Mouse (Mus musculus): ENCODE measurements around the gene Cdiptos. TPM values are rescaled to one million over a fixed set of nuclear protein-coding genes. Genes with fewer than 3 reads are reported as not detected.

Gene Cdiptos
- polyA plus RNA-seq, 1 experiment from 2014 or later, result 0.92 TPM

DNA sequence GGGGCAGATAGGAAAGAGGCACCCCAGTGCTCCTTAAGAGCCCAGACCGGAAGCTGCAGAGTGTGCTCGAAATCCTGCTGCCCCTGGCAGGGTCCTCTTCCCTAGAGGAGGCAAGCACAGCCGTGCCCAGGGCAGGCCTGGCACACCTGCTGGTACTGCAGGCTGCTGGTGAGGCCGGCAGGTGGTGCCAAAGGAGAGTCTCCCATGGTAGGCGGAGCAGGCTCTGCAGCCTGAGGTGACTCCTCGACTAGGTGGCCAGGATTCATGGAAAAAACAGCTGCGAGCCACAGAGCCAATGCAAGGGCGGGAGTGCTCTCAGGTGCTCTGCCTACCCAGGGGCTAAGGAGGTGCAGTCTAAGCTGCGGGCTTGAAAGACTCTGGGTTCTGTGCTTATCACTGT, 10.4 kb upstream of the Cdiptos start:
- ATAC-seq (ENCODE audit: low FRiP score), result no peak
- H3K4me2 ChIP-seq (replicated peaks), result no peak overlapping the region
- H3K27ac ChIP-seq, result no peak overlapping the region
- no peaks in the 10 kb centered on the region for H3K4me1 ChIP-seq
- 42% methylated on average over 9 of the region's 9 CpGs for WGBS
- no peaks in the 10 kb centered on the region for H3K9me3 ChIP-seq (replicated peaks)
- H3K36me3 ChIP-seq, result peaks cover under 1% of the 10 kb centered on the region; the same call in 1 of the 2 replicates
- no peaks in the 10 kb centered on the region for H3K27me3 ChIP-seq
- H3K9ac ChIP-seq, result no peak overlapping the region
- no peak overlapping the region for H3K4me3 ChIP-seq

DNA sequence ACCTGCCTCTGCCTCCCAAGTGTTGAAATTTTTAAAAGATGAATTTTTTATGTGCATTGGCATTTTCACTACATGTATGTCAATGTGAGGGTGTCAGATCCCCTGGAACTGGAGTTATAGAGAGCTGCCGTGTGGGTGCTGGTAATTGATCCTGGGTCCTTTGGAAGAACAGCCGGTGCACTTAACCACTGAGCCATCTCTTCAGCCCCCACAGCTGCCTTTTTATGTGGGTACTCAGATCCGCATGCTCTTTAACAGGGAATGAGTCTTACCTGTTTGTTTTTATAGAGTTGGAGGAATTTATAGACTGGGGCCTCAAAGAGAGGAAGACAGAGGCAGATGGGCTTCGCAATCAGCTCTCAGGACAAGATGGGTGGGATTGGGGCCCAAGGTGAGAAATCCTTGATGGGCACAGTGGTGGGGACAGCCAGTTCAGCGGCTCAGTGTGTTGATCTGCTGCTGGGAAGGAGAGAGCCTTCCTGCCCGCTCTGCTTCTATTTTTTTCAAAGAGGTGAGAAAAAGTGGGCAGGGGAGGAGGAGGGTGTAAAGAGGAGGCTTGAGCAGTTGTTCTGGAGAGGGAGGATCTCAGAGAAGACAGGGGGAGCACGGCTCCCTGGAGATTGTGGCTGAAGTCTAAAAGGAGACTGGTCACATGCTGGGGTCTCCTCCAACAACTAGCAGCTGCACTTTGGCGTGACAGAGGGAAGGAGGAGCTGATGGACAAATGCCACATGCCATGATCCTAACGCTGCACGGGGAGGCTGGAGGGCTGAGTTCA, 9.0 kb upstream of the Cdiptos start:
- 59% methylated on average over 10 of the region's 10 CpGs for WGBS
- H3K9ac ChIP-seq, result no peak overlapping the region
- H3K27me3 ChIP-seq, result no peaks in the 10 kb centered on the region
- H3K4me1 ChIP-seq, result no peaks in the 10 kb centered on the region
- H3K4me3 ChIP-seq, result no peak overlapping the region
- peaks cover 13% of the 10 kb centered on the region for H3K36me3 ChIP-seq
- no peak for ATAC-seq (ENCODE audit: low FRiP score)
- no peak overlapping the region for H3K4me2 ChIP-seq (replicated peaks)
- no peaks in the 10 kb centered on the region for H3K9me3 ChIP-seq (replicated peaks)
- no peak overlapping the region for H3K27ac ChIP-seq

DNA sequence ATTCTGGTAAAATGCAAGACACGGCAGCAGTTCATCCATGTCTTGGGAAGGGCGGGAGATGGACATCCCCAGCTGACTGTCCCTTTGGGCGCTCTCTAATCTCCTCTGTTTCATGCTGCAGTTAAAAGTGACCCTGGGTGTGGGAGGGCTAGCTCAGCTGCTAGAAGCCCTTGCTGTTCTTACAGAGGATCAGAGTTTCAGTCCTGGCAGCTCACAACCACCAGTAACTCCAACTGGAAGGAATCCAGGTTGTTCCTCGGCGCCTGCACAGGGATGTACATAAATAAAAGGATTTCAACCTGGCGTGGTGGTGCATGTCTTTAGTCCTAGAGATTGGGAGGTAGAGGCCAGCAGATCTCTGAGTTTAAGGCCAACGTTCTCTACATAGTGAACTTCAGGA, 7.2 kb upstream of the Cdiptos start:
- Histone ChIP-seq H3K4me2 (replicated peaks) (no peak overlapping the region), H3K4me1 (0 out of 2 replicates have a peak, but pooled peaks cover 2% of the 10 kb centered on the region), H3K4me3 (no peak overlapping the region), H3K9ac (no peak overlapping the region), H3K9me3 (replicated peaks) (no peaks in the 10 kb centered on the region), H3K27me3 (no peaks in the 10 kb centered on the region), H3K27ac (no peak overlapping the region), H3K36me3 (peaks cover 30% of the 10 kb centered on the region)
- 86% methylated on average over 7 of the region's 7 CpGs for WGBS
- ATAC-seq (ENCODE audit: low FRiP score), result no peak

DNA sequence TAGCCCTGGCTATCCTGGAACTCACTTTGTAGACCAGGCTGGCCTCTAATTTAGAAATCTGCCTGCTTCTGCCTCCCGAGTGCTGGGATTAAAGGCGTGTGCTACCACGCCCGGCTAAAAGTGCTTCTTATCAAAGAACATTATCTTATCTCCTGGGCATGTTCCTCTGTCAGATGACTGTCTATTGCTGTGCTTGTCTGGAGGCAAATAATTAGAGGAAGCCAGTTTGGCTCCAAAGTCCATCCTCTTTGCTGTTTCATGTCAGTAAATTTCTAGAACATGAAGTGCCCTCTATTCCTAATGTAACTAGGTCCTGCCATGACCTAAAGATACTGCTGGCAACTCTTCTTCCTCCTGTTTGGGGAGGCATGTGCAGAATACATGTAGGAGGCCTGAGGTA, 6.2 kb upstream of the Cdiptos start:
- no peak overlapping the region for H3K4me3 ChIP-seq
- ATAC-seq (ENCODE audit: low FRiP score), result no peak
- no peaks in the 10 kb centered on the region for H3K27me3 ChIP-seq
- 96% methylated on average over 4 of the region's 4 CpGs for WGBS
- H3K4me1 ChIP-seq, result peaks cover 7% of the 10 kb centered on the region
- no peak overlapping the region for H3K9ac ChIP-seq
- peaks cover 32% of the 10 kb centered on the region for H3K36me3 ChIP-seq
- no peaks in the 10 kb centered on the region for H3K9me3 ChIP-seq (replicated peaks)
- H3K27ac ChIP-seq, result no peak overlapping the region
- no peak overlapping the region for H3K4me2 ChIP-seq (replicated peaks)

DNA sequence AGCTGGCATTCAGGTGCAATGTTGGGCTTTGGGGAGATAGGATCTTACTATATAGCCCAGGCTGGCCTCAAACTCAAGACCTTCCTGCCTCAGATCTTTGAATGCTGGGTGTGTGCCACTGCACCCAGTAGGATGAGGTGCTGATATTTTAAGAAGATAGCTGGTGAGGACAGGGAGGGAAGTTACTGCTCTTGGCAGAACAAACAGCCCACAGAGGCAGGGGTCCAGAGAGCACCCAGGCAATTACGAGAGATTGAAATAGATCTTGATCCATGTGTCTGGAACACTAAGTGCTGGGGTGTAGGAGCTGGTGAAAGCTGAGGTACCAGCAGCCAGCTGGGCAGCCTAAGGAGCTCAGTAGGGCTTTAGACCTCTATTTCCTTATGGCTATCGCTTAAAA, 5.7 kb upstream of the Cdiptos start:
- H3K27me3 ChIP-seq, result no peaks in the 10 kb centered on the region
- H3K4me3 ChIP-seq, result no peak overlapping the region
- H3K27ac ChIP-seq, result no peak overlapping the region
- no peak overlapping the region for H3K9ac ChIP-seq
- peaks cover 32% of the 10 kb centered on the region for H3K36me3 ChIP-seq
- 96% methylated on average over 2 of the region's 2 CpGs for WGBS
- H3K9me3 ChIP-seq (replicated peaks), result no peaks in the 10 kb centered on the region
- no peak overlapping the region for H3K4me2 ChIP-seq (replicated peaks)
- ATAC-seq (ENCODE audit: low FRiP score), result no peak
- H3K4me1 ChIP-seq, result peaks cover 10% of the 10 kb centered on the region

DNA sequence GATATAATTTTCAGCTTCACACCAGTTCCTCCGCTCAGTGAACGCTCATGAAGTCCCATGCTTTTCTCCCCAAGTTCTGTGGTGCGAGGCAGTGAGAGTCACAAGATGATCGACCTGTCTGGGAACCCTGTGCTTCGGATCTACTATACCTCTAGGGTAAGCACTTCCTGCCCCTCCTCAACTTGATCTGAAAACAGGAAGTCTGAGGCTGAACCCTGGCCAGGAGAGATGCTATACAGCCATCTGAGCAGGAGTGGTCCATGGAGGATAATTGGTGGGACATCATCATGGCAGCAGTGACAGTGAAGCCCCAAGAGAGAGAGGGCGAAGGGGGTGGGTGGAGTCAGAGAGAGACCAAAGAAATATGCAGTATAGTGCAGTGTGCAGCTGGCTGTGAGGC, 2.9 kb upstream of the Cdiptos start:
- Histone ChIP-seq H3K4me2 (replicated peaks) (no peak overlapping the region), H3K4me3 (no peak overlapping the region), H3K27me3 (no peaks in the 10 kb centered on the region), H3K4me1 (peaks cover 14% of the 10 kb centered on the region), H3K9ac (no peak overlapping the region), H3K36me3 (peaks cover 32% of the 10 kb centered on the region), H3K27ac (no peak overlapping the region), H3K9me3 (replicated peaks) (no peaks in the 10 kb centered on the region)
- no peak for ATAC-seq (ENCODE audit: low FRiP score)
- WGBS, result 92% methylated on average over 6 of the region's 6 CpGs

DNA sequence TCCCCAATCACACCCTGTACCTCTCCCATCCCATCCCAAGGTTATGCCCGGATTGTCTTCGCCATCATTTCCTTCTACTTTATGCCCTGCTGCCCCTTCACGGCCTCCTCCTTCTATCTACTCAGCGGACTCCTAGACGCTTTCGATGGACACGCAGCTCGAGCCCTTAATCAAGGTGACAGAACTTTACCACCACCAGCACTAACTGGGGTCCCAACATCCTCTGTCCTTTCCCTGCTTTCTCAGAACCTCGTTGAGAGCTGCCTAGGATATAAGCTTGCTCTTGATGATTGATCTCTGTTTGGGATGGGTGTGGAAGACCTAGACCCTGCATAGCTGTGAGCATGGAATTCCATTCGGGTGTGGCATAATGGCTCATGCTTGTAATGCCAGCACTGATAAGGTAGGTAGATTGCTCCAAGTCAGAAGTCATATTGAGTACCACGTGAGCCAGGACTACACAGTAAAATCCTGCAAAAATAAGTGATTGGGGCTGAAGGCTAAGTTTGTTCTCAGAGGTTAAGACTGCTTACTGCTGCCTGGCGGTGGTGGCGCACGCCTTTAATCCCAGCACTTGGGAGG, 1.1 kb upstream of the Cdiptos start:
- Histone ChIP-seq H3K4me1 (peaks cover 14% of the 10 kb centered on the region), H3K4me3 (peak overlapping the region; percentile 79), H3K9me3 (replicated peaks) (no peaks in the 10 kb centered on the region), H3K27ac (peak overlapping the region; percentile 96), H3K27me3 (no peaks in the 10 kb centered on the region), H3K36me3 (peaks cover 34% of the 10 kb centered on the region), H3K4me2 (replicated peaks) (peak overlapping the region; percentile 89), H3K9ac (peak overlapping the region; percentile 92)
- WGBS, result 26% methylated on average over 14 of the region's 14 CpGs
- 0 out of 2 replicates have a peak, but pooled peaks have one; percentile 9 for ATAC-seq (ENCODE audit: low FRiP score)

DNA sequence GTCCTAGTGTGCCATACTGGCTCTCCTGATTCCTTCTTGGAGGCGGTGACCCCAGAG, 177 bp downstream of the Cdiptos start, which contains the start of gene Cdipt:
TSS of gene Cdipt (plus strand) at position 22 of the 57 bp plus-strand sequence.
- WGBS, result 4% methylated on average over 1 of the region's 1 CpGs
- Histone ChIP-seq H3K4me2 (replicated peaks) (peak within 1 kb of the TSS; percentile 89), H3K9me3 (replicated peaks) (no peaks in the 10 kb centered on the region), H3K4me1 (peaks cover 14% of the 10 kb centered on the region), H3K27ac (peak within 1 kb of the TSS; percentile 96), H3K4me3 (peak within 1 kb of the TSS; percentile 79), H3K36me3 (peaks cover 39% of the 10 kb centered on the region), H3K9ac (peak within 1 kb of the TSS; percentile 92), H3K27me3 (no peaks in the 10 kb centered on the region)
- ATAC-seq (ENCODE audit: low FRiP score), result no peak

DNA sequence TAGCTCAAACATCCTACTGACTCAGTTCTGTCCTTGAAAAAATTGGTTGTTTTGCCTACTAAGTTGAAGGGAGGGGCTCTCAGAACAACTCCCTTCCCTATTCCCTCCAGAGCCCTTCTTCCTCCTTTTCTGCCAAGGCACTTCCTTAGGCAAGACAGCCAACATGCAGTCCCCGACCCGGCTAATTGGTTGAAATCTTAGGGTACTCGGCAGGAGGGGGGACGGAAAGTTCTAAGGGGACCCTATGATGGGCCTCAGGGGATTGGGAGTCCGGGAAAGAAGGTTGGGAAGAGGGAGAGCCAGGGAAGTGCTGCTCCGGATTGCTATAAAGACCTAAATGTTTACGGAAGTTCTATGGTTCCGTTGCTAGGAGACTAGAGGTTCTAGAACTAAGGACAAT, 405 bp downstream of the Cdiptos start:
- no peak; the same call in 1 of the 2 replicates for ATAC-seq (ENCODE audit: low FRiP score)
- H3K4me1 ChIP-seq, result peaks cover 14% of the 10 kb centered on the region
- peak overlapping the region; percentile 89 for H3K4me2 ChIP-seq (replicated peaks)
- H3K4me3 ChIP-seq, result peak overlapping the region; percentile 79
- peak overlapping the region; percentile 96; the same call in 1 of the 2 replicates for H3K27ac ChIP-seq
- peaks cover 39% of the 10 kb centered on the region for H3K36me3 ChIP-seq
- H3K27me3 ChIP-seq, result no peaks in the 10 kb centered on the region
- whole genome bisulfite sequencing, result 9% methylated on average over 8 of the region's 8 CpGs
- peak overlapping the region; percentile 33; the same call in 1 of the 2 replicates for H3K9ac ChIP-seq
- H3K9me3 ChIP-seq (replicated peaks), result no peaks in the 10 kb centered on the region

DNA sequence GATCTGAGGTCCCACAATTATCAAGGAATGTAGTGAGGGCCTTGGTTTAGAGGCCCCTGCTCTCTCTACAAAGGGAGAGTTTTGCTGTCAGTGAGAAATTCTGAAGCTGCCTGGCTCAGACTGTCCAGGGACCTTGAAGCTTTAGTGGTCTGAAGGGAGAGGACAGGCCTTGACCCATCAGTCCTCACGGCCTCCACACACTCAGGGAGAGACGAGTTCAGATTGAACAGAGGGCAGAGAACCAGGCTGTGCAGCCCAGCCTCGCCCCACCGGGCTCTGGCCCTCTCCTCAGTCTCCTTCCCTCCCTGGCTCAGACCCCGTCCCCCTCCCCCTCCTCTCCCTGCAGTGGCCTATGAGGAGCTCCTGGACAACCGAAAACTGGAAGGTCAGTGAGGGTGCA, 8.5 kb downstream of the Cdiptos start:
- H3K27me3 ChIP-seq, result peaks cover 16% of the 10 kb centered on the region
- no peaks in the 10 kb centered on the region for H3K9me3 ChIP-seq (replicated peaks)
- no peak overlapping the region for H3K9ac ChIP-seq
- no peak for ATAC-seq (ENCODE audit: low FRiP score)
- WGBS, result 63% methylated on average over 6 of the region's 6 CpGs
- peaks cover 50% of the 10 kb centered on the region for H3K36me3 ChIP-seq
- no peaks in the 10 kb centered on the region for H3K4me1 ChIP-seq
- H3K4me3 ChIP-seq, result no peak overlapping the region
- no peak overlapping the region for H3K4me2 ChIP-seq (replicated peaks)
- H3K27ac ChIP-seq, result no peak overlapping the region

DNA sequence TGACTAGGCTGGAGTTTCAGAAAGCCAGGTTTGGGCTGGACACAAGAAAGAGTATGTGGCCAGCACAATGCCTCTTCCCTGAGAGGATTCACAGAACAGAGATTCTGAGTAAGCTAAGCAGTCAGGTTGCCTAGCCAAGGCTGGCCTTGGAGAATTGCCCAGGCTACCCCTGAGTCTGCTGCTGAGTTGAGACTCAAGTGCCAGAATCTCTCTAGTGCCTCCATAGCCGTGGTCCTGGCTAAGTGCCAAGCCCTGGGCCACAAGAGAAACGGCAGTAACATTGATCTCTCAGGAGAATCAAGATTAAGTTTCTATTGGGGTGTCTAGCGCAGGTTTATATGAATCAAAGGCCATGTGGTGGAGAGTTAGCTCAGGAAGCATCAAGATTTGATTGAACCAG, 10.3 kb downstream of the Cdiptos start:
- WGBS, result 76% methylated on average over 3 of the region's 3 CpGs
- H3K9ac ChIP-seq, result no peak overlapping the region
- H3K4me1 ChIP-seq, result no peaks in the 10 kb centered on the region
- H3K4me3 ChIP-seq, result no peak overlapping the region
- no peak for ATAC-seq (ENCODE audit: low FRiP score)
- peaks cover 49% of the 10 kb centered on the region for H3K36me3 ChIP-seq
- no peaks in the 10 kb centered on the region for H3K9me3 ChIP-seq (replicated peaks)
- no peak overlapping the region for H3K27ac ChIP-seq
- H3K4me2 ChIP-seq (replicated peaks), result no peak overlapping the region
- peaks cover 28% of the 10 kb centered on the region for H3K27me3 ChIP-seq

DNA sequence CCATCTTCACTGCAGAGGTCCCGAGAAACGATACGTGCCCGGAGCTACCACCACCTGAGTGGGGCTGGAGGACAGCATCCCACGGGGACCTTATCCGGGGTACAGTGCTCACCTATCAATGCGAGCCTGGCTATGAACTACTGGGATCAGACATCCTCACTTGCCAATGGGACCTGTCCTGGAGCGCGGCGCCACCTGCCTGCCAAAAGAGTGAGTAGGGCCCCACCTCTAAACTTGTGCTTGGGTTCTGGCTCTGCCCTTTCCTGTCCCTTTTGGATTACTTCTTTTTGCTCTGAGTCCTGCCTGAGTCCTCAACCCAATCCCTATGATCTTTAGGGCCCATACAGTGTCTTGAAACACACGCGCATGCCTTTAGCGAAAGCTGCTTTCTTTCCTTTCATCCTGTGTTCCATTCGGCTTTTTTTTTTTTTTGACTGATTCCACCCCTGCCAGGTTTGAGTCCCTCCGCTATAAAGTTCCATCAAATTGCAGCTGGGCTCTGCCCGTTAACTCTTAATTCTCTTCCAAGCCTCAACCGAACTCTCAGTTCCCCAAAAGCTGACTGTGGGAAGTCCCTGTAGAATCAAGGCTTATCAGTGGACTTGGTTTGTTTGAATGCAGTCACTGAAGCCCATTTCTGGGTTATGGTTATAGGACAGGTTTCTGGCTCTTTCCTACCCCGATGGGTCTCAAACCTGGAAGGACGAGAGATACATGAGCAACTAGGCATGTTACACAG, 12.2 kb downstream of the Cdiptos start:
- peaks cover 53% of the 10 kb centered on the region for H3K36me3 ChIP-seq
- H3K9me3 ChIP-seq (replicated peaks), result no peaks in the 10 kb centered on the region
- no peak for ATAC-seq (ENCODE audit: low FRiP score)
- H3K4me3 ChIP-seq, result no peak overlapping the region
- no peak overlapping the region for H3K9ac ChIP-seq
- WGBS, result 26% methylated on average over 19 of the region's 19 CpGs
- peaks cover 28% of the 10 kb centered on the region for H3K27me3 ChIP-seq
- 0 out of 2 replicates have a peak overlapping the region, but pooled peaks have one; percentile 15 for H3K4me2 ChIP-seq (replicated peaks)
- H3K27ac ChIP-seq, result no peak overlapping the region
- no peaks in the 10 kb centered on the region for H3K4me1 ChIP-seq
